Mouse (Mus musculus) hindbrain, embryonic 11.5 days (tissue): Measurements from ENCODE around the gene Hacd2. TPM values are rescaled to one million over a fixed set of nuclear protein-coding genes. Genes with fewer than 3 reads are reported as not detected.
A peak's percentile ranks its signal among the peaks of the same experiment; 100 is the strongest.

Source experiments
- ATAC-seq: fragments of 200-750 bp; cut with Nextera tagmentation; 2 replicates; pipeline ENCODE4 v1.8.0; 2017; ENCODE audit warnings: mild to moderate bottlenecking, moderate TSS enrichment, moderate library complexity; ENCODE audit not compliant: low FRiP score
- DNase-seq: peaks from one replicate; pipeline ENCODE4 v3.0.0-alpha.2; 2015; ENCODE audit warnings: low spot score
- H3K27ac ChIP-seq: fragments of 300-500 bp; sonication (generic); 2 replicates; pipeline ENCODE4 v1.5.1; 2014; ENCODE audit warnings: mild to moderate bottlenecking, low read depth, low read length
- H3K27me3 ChIP-seq: fragments of 300-500 bp; sonication (generic); 2 replicates; pipeline ENCODE4 v1.6.1; 2014; ENCODE audit warnings: mild to moderate bottlenecking, low read length, moderate library complexity, mixed read lengths; ENCODE audit not compliant: control insufficient read depth, insufficient read depth
- H3K36me3 ChIP-seq: fragments of 300-500 bp; sonication (generic); 2 replicates; pipeline ENCODE4 v1.6.1; 2014; ENCODE audit warnings: mild to moderate bottlenecking, low read length, moderate library complexity, mixed read lengths; ENCODE audit not compliant: control insufficient read depth, insufficient read depth
- H3K4me1 ChIP-seq: fragments of 300-500 bp; sonication (generic); replicated peaks from 2 replicates; pipeline ENCODE4 v1.6.1; 2014; ENCODE audit warnings: low read length, mixed read lengths; ENCODE audit not compliant: control insufficient read depth, insufficient read depth
- H3K4me2 ChIP-seq: fragments of 300-500 bp; sonication (generic); replicated peaks from 2 replicates; pipeline ENCODE4 v1.6.1; 2014; ENCODE audit warnings: mild to moderate bottlenecking, low read depth, low read length
- H3K4me3 ChIP-seq: fragments of 300-500 bp; sonication (generic); 2 replicates; pipeline ENCODE4 v1.5.1; 2014; ENCODE audit warnings: low read depth, low read length
- H3K9ac ChIP-seq: fragments of 300-500 bp; sonication (generic); 2 replicates; pipeline ENCODE4 v1.6.1; 2014; ENCODE audit warnings: low read depth, low read length
- H3K9me3 ChIP-seq: fragments of 300-500 bp; sonication (generic); 2 replicates; pipeline ENCODE4 v1.6.1; 2016; ENCODE audit warnings: low read length; ENCODE audit not compliant: control insufficient read depth
- WGBS: fragments of 180-500 bp; shearing (Covaris S2); extraction: QIAGEN DNeasy Blood & Tissue Kit; methylation state at CpG from one replicate; pipeline ENCODE4 v1.1.7; 2014; 5-methylcytosine and 5-hydroxymethylcytosine counted together
- polyA plus RNA-seq: library from polyadenylated mRNA; unstranded; fragments of >200 nt; fragmentation: Nextera tagmentation; extraction: Ambion mirVana; gene quantifications from 2 replicates; pipeline ENCODE4 v1.2.1, GENCODE M21; 2014

Hacd2 gene
- polyA plus RNA-seq, 1 experiment from 2014 or later = 27.7 TPM

- H3K27me3 ChIP-seq = no peaks in the 10 kb centered on the region
- H3K4me1 ChIP-seq = no peaks in the 10 kb centered on the region
- no peak overlapping the region for H3K9ac ChIP-seq
- H3K27ac ChIP-seq = no peak overlapping the region
- H3K9me3 ChIP-seq = no peaks in the 10 kb centered on the region
- no peak overlapping the region for H3K4me2 ChIP-seq
- no peak overlapping the region for H3K4me3 ChIP-seq
- no peaks in the 10 kb centered on the region for H3K36me3 ChIP-seq
- ATAC-seq (no peak), DNase-seq (no peak)
- WGBS = 95% methylated on average over 1 of the region's 1 CpGs
Observed at GRCm38 (mm10) chr16:35055194-35055506, 32.9 kb downstream of the Hacd2 start.

GRCm38 (mm10) chr16:35055861-35056260 lies 33.6 kb downstream of the Hacd2 start:
- no peak for ATAC-seq
- no peak overlapping the region for H3K4me3 ChIP-seq
- no peak overlapping the region for H3K27ac ChIP-seq
- H3K27me3 ChIP-seq = no peaks in the 10 kb centered on the region
- WGBS = 97% methylated on average over 1 of the region's 1 CpGs
- no peaks in the 10 kb centered on the region for H3K4me1 ChIP-seq
- H3K9ac ChIP-seq = no peak overlapping the region
- no peak overlapping the region for H3K4me2 ChIP-seq
- H3K9me3 ChIP-seq = no peaks in the 10 kb centered on the region
- DNase-seq = no peak
- no peaks in the 10 kb centered on the region for H3K36me3 ChIP-seq

GRCm38 (mm10) chr16:35056306-35056705 lies 34.1 kb downstream of the Hacd2 start:
- no peak overlapping the region for H3K27ac ChIP-seq
- no peaks in the 10 kb centered on the region for H3K9me3 ChIP-seq
- no peak overlapping the region for H3K4me3 ChIP-seq
- ATAC-seq = no peak
- no peak overlapping the region for H3K4me2 ChIP-seq
- peak; percentile 68 for DNase-seq
- H3K27me3 ChIP-seq = no peaks in the 10 kb centered on the region
- H3K9ac ChIP-seq = no peak overlapping the region
- WGBS = 32% methylated on average over 5 of the region's 5 CpGs
- no peaks in the 10 kb centered on the region for H3K36me3 ChIP-seq
- no peaks in the 10 kb centered on the region for H3K4me1 ChIP-seq

- Histone ChIP-seq H3K36me3 (no peaks in the 10 kb centered on the region), H3K9me3 (no peaks in the 10 kb centered on the region), H3K4me2 (no peak overlapping the region), H3K4me1 (no peaks in the 10 kb centered on the region), H3K9ac (no peak overlapping the region), H3K4me3 (no peak overlapping the region), H3K27me3 (no peaks in the 10 kb centered on the region), H3K27ac (no peak overlapping the region)
- 94% methylated on average over 3 of the region's 3 CpGs for WGBS
- no peak for ATAC-seq
- no peak for DNase-seq
Observed at GRCm38 (mm10) chr16:35056786-35057185, 34.6 kb downstream of the Hacd2 start.

- Histone ChIP-seq H3K4me3 (no peak overlapping the region), H3K4me1 (no peaks in the 10 kb centered on the region), H3K9ac (no peak overlapping the region), H3K27ac (no peak overlapping the region), H3K27me3 (no peaks in the 10 kb centered on the region), H3K36me3 (no peaks in the 10 kb centered on the region), H3K4me2 (no peak overlapping the region), H3K9me3 (no peaks in the 10 kb centered on the region)
- DNase-seq = peak; percentile 39
- WGBS = 60% methylated on average over 2 of the region's 2 CpGs
- no peak for ATAC-seq
Observed at GRCm38 (mm10) chr16:35061017-35061416, 38.8 kb downstream of the Hacd2 start.

GRCm38 (mm10) chr16:35065724-35066123 lies 43.5 kb downstream of the Hacd2 start:
- Histone ChIP-seq H3K27ac (no peak overlapping the region), H3K36me3 (no peaks in the 10 kb centered on the region), H3K4me3 (no peak overlapping the region), H3K4me1 (no peaks in the 10 kb centered on the region), H3K9ac (no peak overlapping the region), H3K4me2 (no peak overlapping the region), H3K9me3 (no peaks in the 10 kb centered on the region), H3K27me3 (no peaks in the 10 kb centered on the region)
- DNase-seq = no peak
- WGBS = 92% methylated on average over 6 of the region's 6 CpGs
- ATAC-seq = no peak

- Histone ChIP-seq H3K9me3 (no peaks in the 10 kb centered on the region), H3K4me3 (no peak overlapping the region), H3K27ac (no peak overlapping the region), H3K4me1 (no peaks in the 10 kb centered on the region), H3K4me2 (no peak overlapping the region), H3K9ac (no peak overlapping the region), H3K36me3 (no peaks in the 10 kb centered on the region), H3K27me3 (no peaks in the 10 kb centered on the region)
- DNase-seq (no peak), ATAC-seq (no peak)
- 70% methylated on average over 8 of the region's 8 CpGs for WGBS
Observed at GRCm38 (mm10) chr16:35067095-35067494, 44.9 kb downstream of the Hacd2 start.

- H3K4me1 ChIP-seq = no peaks in the 10 kb centered on the region
- H3K9ac ChIP-seq = no peak overlapping the region
- H3K4me2 ChIP-seq = no peak overlapping the region
- no peak overlapping the region for H3K27ac ChIP-seq
- no peak for ATAC-seq
- no peak overlapping the region for H3K4me3 ChIP-seq
- DNase-seq = no peak
- no peaks in the 10 kb centered on the region for H3K36me3 ChIP-seq
- no peaks in the 10 kb centered on the region for H3K27me3 ChIP-seq
- 95% methylated on average over 3 of the region's 3 CpGs for WGBS
- H3K9me3 ChIP-seq = no peaks in the 10 kb centered on the region
Observed at GRCm38 (mm10) chr16:35067631-35068030, 45.4 kb downstream of the Hacd2 start.

- H3K4me1 ChIP-seq = no peaks in the 10 kb centered on the region
- ATAC-seq (no peak), DNase-seq (no peak)
- H3K4me3 ChIP-seq = no peak overlapping the region
- H3K9me3 ChIP-seq = no peaks in the 10 kb centered on the region
- WGBS = 88% methylated on average over 4 of the region's 4 CpGs
- no peak overlapping the region for H3K27ac ChIP-seq
- no peaks in the 10 kb centered on the region for H3K27me3 ChIP-seq
- no peak overlapping the region for H3K4me2 ChIP-seq
- no peaks in the 10 kb centered on the region for H3K36me3 ChIP-seq
- no peak overlapping the region for H3K9ac ChIP-seq
Observed at GRCm38 (mm10) chr16:35068886-35069285, 46.7 kb downstream of the Hacd2 start.
